Mouse (Mus musculus) small intestine, adult 2 months (tissue): ENCODE data around the gene Zfp184. TPM values are rescaled to one million over a fixed set of nuclear protein-coding genes. Genes with fewer than 3 reads are reported as not detected.

Source experiments
- H3K27ac ChIP-seq: fragments of 200-500 bp; 2 replicates; pipeline ENCODE4 v1.5.1; 2012; ENCODE audit warnings: low read depth, low read length, control low read depth, inconsistent platforms; ENCODE audit not compliant: insufficient read depth
- H3K27me3 ChIP-seq: fragments of 200-500 bp; 2 replicates; pipeline ENCODE4 v1.6.1; 2012; ENCODE audit warnings: mild to moderate bottlenecking, moderate library complexity, low read length, inconsistent platforms; ENCODE audit not compliant: control insufficient read depth, insufficient read depth
- H3K36me3 ChIP-seq: fragments of 200-500 bp; 2 replicates; pipeline ENCODE4 v1.6.1; 2012; ENCODE audit warnings: mild to moderate bottlenecking, low read length, control low read depth, inconsistent platforms; ENCODE audit not compliant: control insufficient read depth, insufficient read depth
- H3K4me1 ChIP-seq: fragments of 200-500 bp; 2 replicates; pipeline ENCODE4 v1.6.1; 2012; ENCODE audit warnings: low read length, inconsistent platforms, mixed read lengths; ENCODE audit not compliant: control insufficient read depth, insufficient read depth, insufficient read length
- H3K4me3 ChIP-seq: fragments of 200-500 bp; 2 replicates; pipeline ENCODE4 v1.5.1; 2012; ENCODE audit warnings: low read depth, mild to moderate bottlenecking, control low read depth, inconsistent platforms, low read length, moderate library complexity
- CTCF ChIP-seq: fragments of 200-500 bp; IDR thresholded peaks from 2 replicates; pipeline ENCODE4 v1.5.1; 2012; ENCODE audit warnings: low read depth, mild to moderate bottlenecking, control low read depth, inconsistent platforms, low read length, moderate library complexity, mixed read lengths; ENCODE audit not compliant: insufficient replicate concordance, insufficient read length; ENCODE audit errors: extremely low read depth
- POLR2A ChIP-seq: fragments of 200-500 bp; IDR thresholded peaks from 2 replicates; pipeline ENCODE4 v1.6.1; 2012; ENCODE audit warnings: low read depth, mild to moderate bottlenecking, control low read depth, inconsistent platforms, low read length, moderate library complexity
- WGBS: fragments of 180-500 bp; shearing (Covaris S2); methylation state at CpG from one replicate; pipeline ENCODE4 v1.1.7; 2018; 5-methylcytosine and 5-hydroxymethylcytosine counted together
- polyA plus RNA-seq: library from polyadenylated mRNA; depleted of rRNA; stranded (reverse); fragments of >200 nt; gene quantifications from 2 replicates; pipeline ENCODE4 v1.2.3, GENCODE M21; 2012; rRNA removed

Gene Zfp184
- polyA plus RNA-seq, 1 experiment, result 0.13 TPM

GRCm38 (mm10) chr13:22008707-22009106, 63.8 kb downstream of the Zfp184 start:
- TF ChIP-seq POLR2A (no peak), CTCF (no peak)
- Histone ChIP-seq H3K27me3 (peaks cover 70% of the 10 kb centered on the region), H3K36me3 (no peaks in the 10 kb centered on the region), H3K4me1 (peaks cover 7% of the 10 kb centered on the region), H3K4me3 (no peak overlapping the region), H3K27ac (no peak overlapping the region)
- WGBS, result 88% methylated on average over 3 of the region's 3 CpGs

GRCm38 (mm10) chr13:22009642-22010041, 64.7 kb downstream of the Zfp184 start, which contains the start of gene Prss16:
Gene Prss16 (minus strand): TSS chr13:22009742.
- peaks cover 70% of the 10 kb centered on the region for H3K27me3 ChIP-seq
- WGBS, result 51% methylated on average over 6 of the region's 7 CpGs
- H3K4me3 ChIP-seq, result no peak within 1 kb of the TSS
- H3K4me1 ChIP-seq, result peaks cover 9% of the 10 kb centered on the region
- H3K27ac ChIP-seq, result no peak within 1 kb of the TSS
- TF ChIP-seq CTCF (no peak), POLR2A (no peak)
- no peaks in the 10 kb centered on the region for H3K36me3 ChIP-seq

Other genes with a start within 250 kb of the Zfp184 start
- not detected in 2 replicates for gene Olfr1359, start 247.0 kb upstream of the Zfp184 start, polyA plus RNA-seq
- 10.7 and 15.7 TPM in 2 replicates for gene Hist1h2bl, start 229.0 kb upstream of the Zfp184 start, polyA plus RNA-seq
- gene Hist1h2ai, start 228.7 kb upstream of the Zfp184 start, polyA plus RNA-seq, result 66.1 and 104 TPM in 2 replicates
- gene Hist1h3h, start 227.4 kb upstream of the Zfp184 start, polyA plus RNA-seq, result 79.4 and 100 TPM in 2 replicates
- 4.7 and 7.1 TPM in 2 replicates for gene Hist1h2bm, start 223.1 kb upstream of the Zfp184 start, polyA plus RNA-seq
- gene Hist1h4j, start 210.0 kb upstream of the Zfp184 start, polyA plus RNA-seq, result 6.4 and 6.5 TPM in 2 replicates
- gene Hist1h4k, start 194.6 kb upstream of the Zfp184 start, polyA plus RNA-seq, result 35.5 and 55.4 TPM in 2 replicates
- 40.0 and 60.2 TPM in 2 replicates for gene Hist1h2ak, start 191.3 kb upstream of the Zfp184 start, polyA plus RNA-seq
- 13.6 and 21.8 TPM in 2 replicates for gene Hist1h2bn, start 191.0 kb upstream of the Zfp184 start, polyA plus RNA-seq
- 2.0 and 2.6 TPM in 2 replicates for gene Hist1h1b, start 164.5 kb upstream of the Zfp184 start, polyA plus RNA-seq
- 57.4 and 74.0 TPM in 2 replicates for gene Hist1h3i, start 161.7 kb upstream of the Zfp184 start, polyA plus RNA-seq
- 33.8 and 67.8 TPM in 2 replicates for gene Hist1h2an, start 157.9 kb upstream of the Zfp184 start, polyA plus RNA-seq
- 2.7 and 8.3 TPM in 2 replicates for gene Hist1h2bp, start 157.6 kb upstream of the Zfp184 start, polyA plus RNA-seq
- 31.1 and 32.0 TPM in 2 replicates for gene Hist1h2bq, start 134.9 kb upstream of the Zfp184 start, polyA plus RNA-seq
- not detected in 2 replicates for gene Hist1h2ao, start 134.6 kb upstream of the Zfp184 start, polyA plus RNA-seq
- 16.0 TPM in 1 of 2 replicates, not detected in the other for gene Hist1h4m, start 133.3 kb upstream of the Zfp184 start, polyA plus RNA-seq
- gene Hist1h4n, start 112.9 kb upstream of the Zfp184 start, polyA plus RNA-seq, result 30.7 and 41.0 TPM in 2 replicates
- gene Hist1h2ap, start 111.6 kb upstream of the Zfp184 start, polyA plus RNA-seq, result 1,042 and 2,404 TPM in 2 replicates
- 27.4 and 35.4 TPM in 2 replicates for gene Hist1h2br, start 111.4 kb upstream of the Zfp184 start, polyA plus RNA-seq
- gene Pom121l2, start 36.1 kb downstream of the Zfp184 start, polyA plus RNA-seq, result not detected in 2 replicates
- gene Prss16, start 64.6 kb downstream of the Zfp184 start, polyA plus RNA-seq, result 1.2 and 2.0 TPM in 2 replicates
- gene Hist1h2ah, start 90.5 kb downstream of the Zfp184 start, polyA plus RNA-seq, result 106 and 238 TPM in 2 replicates
- gene Hist1h2bk, start 90.8 kb downstream of the Zfp184 start, polyA plus RNA-seq, result 34.9 and 41.4 TPM in 2 replicates
- gene Hist1h4i, start 96.3 kb downstream of the Zfp184 start, polyA plus RNA-seq, result 6.3 and 10.1 TPM in 2 replicates
- gene Hist1h2ag, start 97.8 kb downstream of the Zfp184 start, polyA plus RNA-seq, result 22.6 and 24.8 TPM in 2 replicates
- gene Hist1h2bj, start 98.1 kb downstream of the Zfp184 start, polyA plus RNA-seq, result 16.9 and 21.2 TPM in 2 replicates
- not detected in 2 replicates for gene Vmn1r188, start 139.3 kb downstream of the Zfp184 start, polyA plus RNA-seq
- not detected in 2 replicates for gene Vmn1r189, start 160.7 kb downstream of the Zfp184 start, polyA plus RNA-seq
- not detected in 2 replicates for gene Vmn1r191, start 238.9 kb downstream of the Zfp184 start, polyA plus RNA-seq
- not detected in 2 replicates for gene Vmn1r192, start 246.0 kb downstream of the Zfp184 start, polyA plus RNA-seq